ENCODE assay signal across 19 mouse cellular contexts in the genomic region with DNA sequence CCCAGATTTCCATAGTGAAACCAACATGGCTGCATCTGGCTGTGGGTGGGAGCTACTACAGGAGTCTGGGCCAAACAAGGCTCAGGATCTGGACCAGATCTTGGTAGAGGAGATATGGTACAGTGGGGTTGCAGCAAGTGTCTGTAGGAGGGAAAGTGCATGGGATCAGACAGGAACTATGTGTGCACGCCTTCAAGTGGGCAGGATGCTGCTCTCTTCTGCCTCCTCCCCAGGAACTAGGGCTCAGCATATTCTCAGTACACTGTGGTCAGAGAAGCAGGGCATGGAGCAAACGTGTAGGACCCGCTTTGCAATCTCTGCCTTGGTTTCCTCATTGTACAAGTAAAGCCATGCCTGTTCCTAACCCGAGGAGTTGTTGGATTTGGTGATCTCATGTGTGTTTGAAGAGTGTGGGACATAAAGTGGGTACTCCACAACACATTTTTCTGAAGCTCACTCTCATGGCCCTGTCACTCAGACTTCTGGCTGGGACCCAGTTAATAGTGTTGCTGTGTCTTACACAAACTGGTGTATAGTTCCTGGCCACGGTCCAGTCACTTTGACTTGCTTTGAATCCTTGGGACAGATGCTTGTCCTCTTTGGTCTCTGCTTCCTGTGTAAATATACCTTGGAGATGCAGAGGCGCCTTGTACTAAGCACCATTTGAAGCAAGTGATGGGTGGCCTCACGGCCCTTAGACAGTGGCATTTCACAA. TPM values are rescaled to one million over a fixed set of nuclear protein-coding genes. Genes with fewer than 3 reads are reported as not detected.
DNase-seq lines count a peak whose midpoint lies in the region; ATAC-seq and TF ChIP-seq lines count a peak whose summit lies in the region.
"Had no signal": no experiment of that assay in that cellular context is flagged by ENCODE, and none has a peak within 500 bp of the region (broad histone marks: within the 10 kb centered on the region; RNA-seq: fewer than 3 reads in every experiment).

No protein-coding gene starts in this region.

- TF ChIP-seq CTCF in Patski (IDR thresholded peaks at IDR 0.05): no peak

- H3K9ac ChIP-seq in heart, embryonic 15.5 days: no peak overlapping the region
- H3K9ac ChIP-seq in lung, embryonic 16.5 days (ENCODE audit: low read length): no peak overlapping the region
- H3K9ac ChIP-seq: forebrain, embryonic 15.5 days; hindbrain, embryonic 12.5 days; intestine, embryonic 15.5 days; liver, postnatal 0 days; midbrain, embryonic 12.5 days had no signal

- 75% methylated on average over 7 of the region's 7 CpGs for WGBS in heart, embryonic 15.5 days
- WGBS in heart, embryonic 10.5 days: 78% methylated on average over 7 of the region's 7 CpGs
- 39% methylated on average over 7 of the region's 7 CpGs for WGBS in lung, embryonic 16.5 days

- POLR2A ChIA-PET in Patski (lab: Charles Lee): no interaction called here

- no peak overlapping the region for H3K4me2 ChIP-seq in heart, embryonic 15.5 days
- no peak overlapping the region for H3K4me2 ChIP-seq in lung, embryonic 16.5 days (ENCODE audit: low read depth, low read length)
- H3K4me2 ChIP-seq: forebrain, embryonic 15.5 days; hindbrain, embryonic 12.5 days; intestine, embryonic 15.5 days; midbrain, embryonic 12.5 days had no signal

- H3K9me3 ChIP-seq in heart, embryonic 15.5 days (replicated peaks): no peaks in the 10 kb centered on the region
- H3K9me3 ChIP-seq in heart, embryonic 10.5 days: no peaks in the 10 kb centered on the region
- no peaks in the 10 kb centered on the region for H3K9me3 ChIP-seq in lung, embryonic 16.5 days (ENCODE audit: control insufficient read depth, low read length)
- H3K9me3 ChIP-seq: forebrain, embryonic 15.5 days; hindbrain, embryonic 12.5 days; intestine, embryonic 15.5 days; midbrain, embryonic 12.5 days had no signal

- peaks cover 55% of the 10 kb centered on the region for H3K4me1 ChIP-seq in heart, embryonic 15.5 days (replicated peaks)
- H3K4me1 ChIP-seq in heart, embryonic 10.5 days: peaks cover 63% of the 10 kb centered on the region
- peaks cover 48% of the 10 kb centered on the region for H3K4me1 ChIP-seq in lung, embryonic 16.5 days (replicated peaks; ENCODE audit: control insufficient read depth, insufficient read depth, low read length)
- H3K4me1 ChIP-seq: midbrain, embryonic 12.5 days had no signal

- intact Hi-C loops in left cerebral cortex, postnatal 36 days (cut with DNase I): no loop called here

- in situ Hi-C loops in Patski (cut with MboI; ENCODE audit: low pct_unique_long_range_greater_than_20kb): no loop called here

- H3K4me3 ChIP-seq in heart, embryonic 15.5 days: no peak overlapping the region
- H3K4me3 ChIP-seq in heart, embryonic 10.5 days: no peak overlapping the region
- H3K4me3 ChIP-seq in lung, embryonic 16.5 days (ENCODE audit: low read length): no peak overlapping the region
- H3K4me3 ChIP-seq: forebrain, embryonic 15.5 days; hindbrain, embryonic 12.5 days; intestine, embryonic 15.5 days; midbrain, embryonic 12.5 days had no signal

- no peak for DNase-seq in heart, embryonic 10.5 days (ENCODE audit: low spot score)
- no peak for DNase-seq in lung, postnatal 25 days (ENCODE audit: low spot score)
- DNase-seq in Patski (ENCODE audit: low read depth, low spot score): no peak
- peak; percentile 52 for DNase-seq in lung, postnatal 36 days
- no peak for DNase-seq in left cerebral cortex, postnatal 36 days (ENCODE audit: low spot score in 2 of 2)
- no peak for DNase-seq in right cerebral cortex, postnatal 25 days
- DNase-seq: adrenal gland, postnatal 36 days; cerebellum, adult 2 months; heart, postnatal 10 days; kidney, postnatal 36 days; layer of hippocampus, adult 9-11 months; liver; liver, postnatal 0 days had no signal

- H3K27ac ChIP-seq in heart, embryonic 15.5 days: 0 out of 2 replicates have a peak overlapping the region, but pooled peaks have one; percentile 29
- no peak overlapping the region; the same call in 1 of the 2 replicates for H3K27ac ChIP-seq in heart, embryonic 10.5 days
- H3K27ac ChIP-seq in lung, embryonic 16.5 days (ENCODE audit: low read length): no peak overlapping the region
- H3K27ac ChIP-seq: forebrain, embryonic 15.5 days; hindbrain, embryonic 12.5 days; intestine, embryonic 15.5 days; midbrain, embryonic 12.5 days had no signal

- no peaks in the 10 kb centered on the region for H3K27me3 ChIP-seq in heart, embryonic 15.5 days
- no peaks in the 10 kb centered on the region for H3K27me3 ChIP-seq in heart, embryonic 10.5 days (ENCODE audit: insufficient read depth, poor library complexity, severe bottlenecking)
- no peaks in the 10 kb centered on the region for H3K27me3 ChIP-seq in lung, embryonic 16.5 days (ENCODE audit: control insufficient read depth, insufficient read depth, low read depth, low read length)
- no peaks in the 10 kb centered on the region for H3K27me3 ChIP-seq in Patski
- H3K27me3 ChIP-seq: forebrain, embryonic 15.5 days; hindbrain, embryonic 12.5 days; intestine, embryonic 15.5 days; midbrain, embryonic 12.5 days had no signal

- no peak for ATAC-seq in heart, embryonic 15.5 days (replicated peaks; ENCODE audit: insufficient number of reproducible peaks, insufficient read depth, low FRiP score, low read depth)
- ATAC-seq in lung, embryonic 16.5 days (ENCODE audit: low read depth): peak; percentile 46
- ATAC-seq in Patski: peak; percentile 2
- ATAC-seq: forebrain, embryonic 15.5 days; intestine, embryonic 15.5 days; liver, postnatal 0 days had no signal

- CTCF ChIA-PET in Patski (lab: Charles Lee): no interaction called here

- no peaks in the 10 kb centered on the region for H3K36me3 ChIP-seq in heart, embryonic 15.5 days
- H3K36me3 ChIP-seq in heart, embryonic 10.5 days: no peaks in the 10 kb centered on the region; the same call in 1 of the 2 replicates
- peaks cover 3% of the 10 kb centered on the region; the same call in 1 of the 2 replicates for H3K36me3 ChIP-seq in lung, embryonic 16.5 days (ENCODE audit: control insufficient read depth, insufficient read depth, low read length)
- H3K36me3 ChIP-seq: forebrain, embryonic 15.5 days; hindbrain, embryonic 12.5 days; intestine, embryonic 15.5 days; midbrain, embryonic 12.5 days had no signal

RNA-seq across cellular contexts. Expression of gene Rin3, which starts 9.8 kb away (rescaled TPM):
- 9.0 and 11.2 TPM in 2 replicates for polyA plus RNA-seq in heart, embryonic 15.5 days (2015; fragmentation: Nextera tagmentation; extraction: Ambion mirVana)
- polyA plus RNA-seq in heart, embryonic 10.5 days (2016; fragmentation: Nextera tagmentation; extraction: Ambion mirVana): 8.9 and 9.0 TPM in 2 replicates
- polyA plus RNA-seq in lung, embryonic 16.5 days (2015; fragmentation: Nextera tagmentation; extraction: Ambion mirVana): 16.4 and 16.7 TPM in 2 replicates
- polyA plus RNA-seq in Patski (2021): 31.6 TPM
- 1 to 10 TPM; 3.5 to 4.4 TPM for total RNA-seq in left cerebral cortex, postnatal 36 days (2021)
